18 mouse cellular contexts compared by ENCODE assay signal in the genomic region with DNA sequence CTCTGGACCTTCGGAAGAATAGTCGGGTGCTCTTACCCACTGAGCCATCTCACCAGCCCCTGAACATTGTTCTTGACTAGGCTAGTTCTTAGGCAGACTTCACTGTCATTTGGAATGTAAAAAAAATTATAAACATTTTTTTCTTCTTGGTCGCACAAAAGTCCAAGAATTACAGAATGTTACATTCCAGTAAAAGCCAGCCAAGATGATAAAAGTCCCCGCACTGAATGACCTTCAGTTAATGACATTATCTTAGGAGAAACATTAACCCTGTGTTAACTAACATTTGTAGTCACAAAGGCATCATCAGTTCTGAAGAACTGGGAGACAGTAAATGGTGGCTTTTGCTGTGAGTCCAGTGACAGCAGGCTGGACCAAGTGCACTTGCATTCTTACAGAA.
"Had no signal": no experiment of that assay in that cellular context is flagged by ENCODE, and none has a peak within 500 bp of the region (broad histone marks: within the 10 kb centered on the region; RNA-seq: fewer than 3 reads in every experiment).

No protein-coding gene starts in this region.

- H3K9me3 ChIP-seq: liver, embryonic 15.5 days; lung, embryonic 15.5 days; megakaryocyte, embryonic 14.5 days; midbrain, embryonic 13.5 days; midbrain, embryonic 15.5 days; neural tube, embryonic 12.5 days; stomach, embryonic 15.5 days had no signal

- H3K4me2 ChIP-seq: liver, embryonic 15.5 days; lung, embryonic 15.5 days; midbrain, embryonic 11.5 days; midbrain, embryonic 13.5 days; midbrain, embryonic 15.5 days; neural tube, embryonic 12.5 days; stomach, embryonic 15.5 days had no signal

- H3K36me3 ChIP-seq: liver, embryonic 15.5 days; lung, embryonic 15.5 days; neural tube, embryonic 12.5 days; stomach, embryonic 15.5 days had no signal

- H3K27ac ChIP-seq: liver, embryonic 15.5 days; lung, embryonic 15.5 days; macrophage; midbrain, embryonic 13.5 days; midbrain, embryonic 15.5 days; neural tube, embryonic 12.5 days; stomach, embryonic 15.5 days; stomach, postnatal 0 days had no signal

- DNase-seq: liver, postnatal 0 days; lung, adult 2 months; lung, postnatal 14 days; lung, postnatal 36 days; right cerebral cortex, postnatal 14 days; thymus, adult 2 months; thymus, postnatal 25 days; thymus, postnatal 4 days had no signal

- H3K4me3 ChIP-seq: liver, embryonic 15.5 days; lung, embryonic 15.5 days; megakaryocyte, embryonic 14.5 days; midbrain, embryonic 13.5 days; midbrain, embryonic 15.5 days; neural tube, embryonic 12.5 days; stomach, embryonic 15.5 days had no signal

- H3K9ac ChIP-seq: liver, embryonic 15.5 days; liver, postnatal 0 days; lung, embryonic 15.5 days; midbrain, embryonic 13.5 days; midbrain, embryonic 15.5 days; neural tube, embryonic 12.5 days; stomach, embryonic 15.5 days had no signal

- ATAC-seq: liver, postnatal 0 days; midbrain, embryonic 13.5 days; midbrain, embryonic 15.5 days had no signal

- H3K27me3 ChIP-seq: liver, embryonic 15.5 days; lung, embryonic 15.5 days; megakaryocyte, embryonic 14.5 days; midbrain, embryonic 13.5 days; midbrain, embryonic 15.5 days; neural tube, embryonic 12.5 days; stomach, embryonic 15.5 days had no signal

- H3K4me1 ChIP-seq: lung, embryonic 15.5 days; midbrain, embryonic 13.5 days; midbrain, embryonic 15.5 days; neural tube, embryonic 12.5 days; stomach, embryonic 15.5 days had no signal
